Mouse (Mus musculus): ENCODE data around the gene Slc10a1.

DNA sequence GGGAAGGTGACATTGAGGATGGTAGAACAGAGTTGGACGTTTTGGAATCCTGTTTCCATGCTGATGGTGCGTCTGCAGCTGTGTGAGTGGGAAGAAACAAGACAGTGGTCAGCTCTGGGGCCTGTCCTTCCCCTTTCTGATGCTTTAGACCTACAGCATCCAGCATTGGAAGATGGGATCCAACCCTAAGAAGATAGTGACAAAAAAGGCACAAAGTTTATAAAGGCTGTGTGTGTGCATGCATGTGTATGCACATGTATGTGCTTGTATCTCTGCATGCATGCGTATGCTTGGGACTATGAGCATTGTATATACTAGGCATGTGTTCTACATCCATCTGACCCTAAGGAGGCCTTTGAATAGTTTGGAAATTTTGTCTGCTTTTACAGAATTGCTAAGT lies 12.5 kb downstream of the Slc10a1 start:
- TF ChIP-seq MAX (IDR thresholded peaks at IDR 0.05; ENCODE audit: low read depth) = no peak
- TF ChIP-seq USF1 (IDR thresholded peaks at IDR 0.05; ENCODE audit: low read depth) = no peak
- TF ChIP-seq MYOG (IDR thresholded peaks at IDR 0.05; ENCODE audit: control insufficient read depth in 1 of 3, insufficient read depth in 1 of 3, insufficient read length in 2 of 3, low read depth in 2 of 3) = no peak
